Mouse (Mus musculus): ENCODE measurements around the gene Dmac2.

DNA sequence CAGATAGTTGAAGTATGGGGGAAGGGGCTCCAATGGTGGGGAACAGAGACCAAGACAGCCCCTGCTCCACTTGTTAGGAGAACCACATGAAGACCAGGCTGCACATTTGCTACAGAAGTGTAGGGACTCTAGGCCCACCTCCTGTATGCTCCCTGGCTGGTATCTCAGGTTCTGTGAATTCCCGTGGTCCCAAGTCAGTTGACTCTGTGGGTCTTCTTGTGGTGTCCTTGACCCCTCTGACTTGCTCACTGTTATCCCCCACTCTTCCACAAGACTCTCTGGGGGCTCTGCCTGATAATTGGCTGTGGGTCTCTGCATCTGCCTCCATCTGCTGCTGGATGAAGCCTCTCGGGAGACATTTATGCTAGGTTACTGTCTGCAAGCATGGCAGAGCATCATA lies 28.0 kb upstream of the Dmac2 start:
- TF ChIP-seq POLR2A (IDR thresholded peaks at IDR 0.05; ENCODE audit: low read depth, low read length) (no peak), CTCF (IDR thresholded peaks at IDR 0.05; ENCODE audit: borderline replicate concordance, insufficient read depth, low read length) (no peak)
